Mouse (Mus musculus) heart, adult 2 months (tissue): ENCODE data around the gene Otop2.

Experiments used
- CTCF ChIP-seq: fragments of 200-600 bp; IDR thresholded peaks from 2 replicates; pipeline ENCODE4 v1.8.1; 2022; ENCODE audit warnings: antibody characterized with exemption, mild to moderate bottlenecking, moderate library complexity
- EP300 ChIP-seq: fragments of 200-500 bp; IDR thresholded peaks from 2 replicates; pipeline ENCODE4 v1.6.1; 2011; ENCODE audit warnings: low read depth, low read length, control low read depth; ENCODE audit not compliant: insufficient read depth

- TF ChIP-seq CTCF (no peak), EP300 (no peak)
Observed at GRCm38 (mm10) chr11:115282723-115283485, 24.1 kb upstream of the Otop2 start.
